Mouse (Mus musculus) cerebellum, adult 2 months (tissue): ENCODE measurements at regions not wholly inside any gene's neighbourhood (a gene's known extent, or its start where the extent isn't known, plus 50 kb on each side); places are given as distances from the start of the nearest gene placed in this dataset.

ENCODE experiments used
- DNase-seq, 2 experiments: peaks; one replicate each; pipeline ENCODE4 v3.0.0; 2021
- H3K27ac ChIP-seq: fragments of 200-500 bp; 2 replicates; pipeline ENCODE4 v1.5.1; 2012; ENCODE audit warnings: low read length, control low read depth, inconsistent platforms; ENCODE audit not compliant: insufficient read depth
- H3K27me3 ChIP-seq: fragments of 200-500 bp; 2 replicates; pipeline ENCODE4 v1.6.1; 2012; ENCODE audit warnings: inconsistent platforms, mild to moderate bottlenecking, low read length, moderate library complexity; ENCODE audit not compliant: control insufficient read depth, insufficient read depth
- H3K4me1 ChIP-seq: fragments of 200-500 bp; 2 replicates; pipeline ENCODE4 v1.6.1; 2011; ENCODE audit warnings: low read length; ENCODE audit not compliant: control insufficient read depth, insufficient read depth
- H3K4me3 ChIP-seq: fragments of 200-500 bp; replicated peaks from 2 replicates; pipeline ENCODE3; 2011; ENCODE audit warnings: mild to moderate bottlenecking, low read depth, low read length, control low read depth; ENCODE audit not compliant: insufficient read depth
- CTCF ChIP-seq: fragments of 200-500 bp; IDR thresholded peaks from 2 replicates; pipeline ENCODE4 v1.5.1; 2011; ENCODE audit warnings: low read depth, mild to moderate bottlenecking, control low read depth, low read length, moderate library complexity, borderline replicate concordance; ENCODE audit not compliant: insufficient read depth
- POLR2A ChIP-seq: fragments of 200-500 bp; IDR thresholded peaks from 2 replicates; pipeline ENCODE4 v1.6.1; 2011; ENCODE audit warnings: low read length, control low read depth, borderline replicate concordance; ENCODE audit not compliant: insufficient read depth
- WGBS: fragments of 180-500 bp; shearing (Covaris S2); methylation state at CpG from one replicate; pipeline ENCODE4 v1.1.7; 2018; 5-methylcytosine and 5-hydroxymethylcytosine counted together

GRCm38 (mm10) chr14:36155757-36156156 is 61.0 kb downstream of the 4930474N05Rik start:
- TF ChIP-seq POLR2A = no peak
- TF ChIP-seq CTCF = no peak
- H3K27ac ChIP-seq = no peak overlapping the region
- H3K4me1 ChIP-seq = no peaks in the 10 kb centered on the region
- H3K4me3 ChIP-seq = no peak overlapping the region
- no peaks in the 10 kb centered on the region for H3K27me3 ChIP-seq
- no peak for DNase-seq

DNA sequence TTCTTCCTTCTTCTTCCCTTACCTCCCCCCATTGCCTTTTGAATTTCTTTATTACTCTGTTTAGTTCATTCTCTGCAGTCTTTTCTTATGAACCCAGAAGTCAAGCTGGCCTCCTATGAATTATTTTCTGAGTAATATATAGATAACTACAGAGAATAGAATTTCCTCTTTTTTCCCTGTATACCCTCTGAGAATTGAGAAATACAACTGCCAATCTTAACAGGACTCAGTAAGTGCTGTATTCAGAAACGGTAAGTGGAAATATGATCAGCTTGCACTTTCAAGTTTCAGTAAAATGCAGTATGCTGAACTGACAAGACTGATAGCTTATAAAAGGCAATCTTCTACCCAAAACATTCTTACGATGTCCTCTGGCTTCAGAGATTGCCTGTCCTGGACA is 61.5 kb downstream of the 4930474N05Rik start:
- Histone ChIP-seq H3K27ac (no peak overlapping the region), H3K27me3 (no peaks in the 10 kb centered on the region), H3K4me3 (no peak overlapping the region), H3K4me1 (no peaks in the 10 kb centered on the region)
- DNase-seq = no peak
- 60% methylated on average over 2 of the region's 2 CpGs for WGBS
- TF ChIP-seq POLR2A (no peak), CTCF (no peak)

DNA sequence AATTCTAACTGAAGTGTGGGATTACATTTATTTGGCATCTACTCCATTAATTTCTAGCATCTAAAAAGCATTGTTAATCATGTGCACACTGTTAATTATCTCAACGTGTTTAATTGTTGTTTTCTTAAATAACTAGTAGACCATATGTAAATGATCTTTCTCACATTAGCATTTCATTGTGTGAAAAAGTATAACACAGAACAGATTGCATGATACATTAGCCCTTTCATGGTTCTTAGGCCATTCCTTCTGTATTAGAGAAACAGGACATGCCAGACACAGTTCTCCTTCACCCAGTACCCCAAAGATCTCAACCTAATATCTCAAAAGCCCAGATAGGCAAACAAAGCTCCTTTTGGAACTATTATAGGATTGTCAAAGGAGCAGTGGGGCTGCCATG is 89.0 kb downstream of the 4930474N05Rik start:
- H3K27ac ChIP-seq = no peak overlapping the region
- DNase-seq = no peak
- no peaks in the 10 kb centered on the region for H3K4me1 ChIP-seq
- no peak overlapping the region for H3K4me3 ChIP-seq
- H3K27me3 ChIP-seq = no peaks in the 10 kb centered on the region
- 38% methylated on average over 1 of the region's 1 CpGs for WGBS
- TF ChIP-seq POLR2A (no peak), CTCF (no peak)

DNA sequence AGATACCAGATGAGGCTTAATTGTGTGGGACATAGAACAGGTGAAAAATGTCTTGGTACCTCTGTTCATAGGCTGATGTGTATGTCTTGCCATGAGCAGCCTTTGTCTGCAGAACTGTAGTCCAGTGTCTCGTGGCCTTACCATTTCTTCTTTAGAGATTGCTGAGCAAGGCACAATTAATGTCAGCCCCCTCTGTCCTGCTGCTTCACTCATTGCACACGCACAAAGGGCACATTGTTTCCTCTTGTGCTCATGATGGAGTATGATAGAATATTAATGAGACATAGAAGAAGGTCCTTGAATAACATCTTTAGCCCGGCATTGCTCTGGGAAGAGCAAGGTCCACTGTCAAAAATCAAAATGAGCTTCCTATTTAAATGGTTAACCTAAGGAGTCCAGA is 101.8 kb downstream of the 4930474N05Rik start:
- Histone ChIP-seq H3K27ac (no peak overlapping the region), H3K27me3 (no peaks in the 10 kb centered on the region), H3K4me1 (no peaks in the 10 kb centered on the region), H3K4me3 (no peak overlapping the region)
- DNase-seq = no peak
- WGBS = 17% methylated on average over 3 of the region's 3 CpGs
- TF ChIP-seq CTCF = no peak

DNA sequence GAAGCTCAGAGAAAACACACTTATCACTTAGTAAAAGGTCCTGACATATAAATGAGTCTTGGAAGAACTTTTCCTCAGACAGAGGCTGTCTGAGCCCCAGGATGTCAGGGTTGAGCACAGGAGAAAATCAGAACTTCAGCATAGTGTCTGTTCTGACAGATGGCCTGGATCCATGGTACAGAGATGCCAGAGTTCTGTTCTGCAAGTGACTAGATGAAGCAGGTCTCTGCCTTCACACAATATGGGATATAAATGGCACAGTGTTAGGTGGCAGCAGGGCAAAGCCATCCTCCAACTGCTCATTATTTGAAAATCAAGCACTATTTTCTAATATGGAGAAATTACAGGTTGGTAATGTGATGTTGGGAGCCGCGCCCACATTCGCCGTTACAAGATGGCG is 103.7 kb downstream of the 4930474N05Rik start:
- Histone ChIP-seq H3K27me3 (no peaks in the 10 kb centered on the region), H3K27ac (no peak overlapping the region), H3K4me3 (no peak overlapping the region), H3K4me1 (no peaks in the 10 kb centered on the region)
- DNase-seq = no peak
- TF ChIP-seq POLR2A = no peak
- WGBS = 95% methylated on average over 5 of the region's 5 CpGs

- Histone ChIP-seq H3K27me3 (no peaks in the 10 kb centered on the region), H3K27ac (no peak overlapping the region), H3K4me1 (no peaks in the 10 kb centered on the region), H3K4me3 (no peak overlapping the region)
- WGBS = 89% methylated on average over 1 of the region's 1 CpGs
- peak in 1 of 2 experiments; percentile 28 for DNase-seq
- TF ChIP-seq POLR2A = no peak
- no peak for TF ChIP-seq CTCF
Observed at GRCm38 (mm10) chr14:36203855-36204254, 109.1 kb downstream of the 4930474N05Rik start.

GRCm38 (mm10) chr14:36212830-36213229 is 118.1 kb downstream of the 4930474N05Rik start:
- DNase-seq = peak; percentile 24 to 43
- no peaks in the 10 kb centered on the region for H3K27me3 ChIP-seq
- H3K27ac ChIP-seq = no peak overlapping the region
- no peaks in the 10 kb centered on the region for H3K4me1 ChIP-seq
- TF ChIP-seq POLR2A = no peak
- TF ChIP-seq CTCF = peak; percentile 55
- 42% methylated on average over 4 of the region's 4 CpGs for WGBS
- H3K4me3 ChIP-seq = no peak overlapping the region

- Histone ChIP-seq H3K4me1 (no peaks in the 10 kb centered on the region), H3K27me3 (no peaks in the 10 kb centered on the region), H3K27ac (no peak overlapping the region), H3K4me3 (no peak overlapping the region)
- TF ChIP-seq CTCF = no peak
- TF ChIP-seq POLR2A = no peak
- no peak for DNase-seq
Observed at GRCm38 (mm10) chr14:36245849-36246248, 151.1 kb downstream of the 4930474N05Rik start.

DNA sequence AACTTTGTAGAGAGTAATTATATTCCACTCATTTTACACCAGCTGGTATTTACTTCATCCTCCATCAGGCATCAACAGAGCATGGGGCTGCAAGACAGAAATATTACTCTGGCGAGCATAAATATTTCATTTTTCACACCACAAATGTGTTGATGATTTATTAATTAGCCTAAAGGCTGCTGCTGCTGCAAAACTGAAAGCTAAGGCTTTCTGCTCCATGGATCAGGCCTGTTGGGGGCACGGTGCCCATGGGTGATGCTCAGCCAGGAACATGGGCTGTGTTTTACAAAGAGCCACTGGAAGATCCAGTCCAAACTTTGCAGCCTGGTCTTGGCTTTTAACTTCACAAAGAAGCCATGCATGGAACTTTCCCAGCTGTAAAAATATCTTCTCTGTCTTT is 167.4 kb downstream of the 4930474N05Rik start:
- no peak overlapping the region for H3K27ac ChIP-seq
- H3K27me3 ChIP-seq = no peaks in the 10 kb centered on the region
- no peak for TF ChIP-seq POLR2A
- TF ChIP-seq CTCF = no peak
- peak in 1 of 2 experiments; percentile 41 for DNase-seq
- H3K4me1 ChIP-seq = no peaks in the 10 kb centered on the region
- no peak overlapping the region for H3K4me3 ChIP-seq
- WGBS = 11% methylated on average over 2 of the region's 2 CpGs
